Mouse (Mus musculus): ENCODE data around the gene Ctse. TPM values are rescaled to one million over a fixed set of nuclear protein-coding genes. Genes with fewer than 3 reads are reported as not detected.

Gene Ctse
- total and polyA plus RNA-seq, 3 experiments = 1.4 to 11.6 (median 1.7) TPM

DNA sequence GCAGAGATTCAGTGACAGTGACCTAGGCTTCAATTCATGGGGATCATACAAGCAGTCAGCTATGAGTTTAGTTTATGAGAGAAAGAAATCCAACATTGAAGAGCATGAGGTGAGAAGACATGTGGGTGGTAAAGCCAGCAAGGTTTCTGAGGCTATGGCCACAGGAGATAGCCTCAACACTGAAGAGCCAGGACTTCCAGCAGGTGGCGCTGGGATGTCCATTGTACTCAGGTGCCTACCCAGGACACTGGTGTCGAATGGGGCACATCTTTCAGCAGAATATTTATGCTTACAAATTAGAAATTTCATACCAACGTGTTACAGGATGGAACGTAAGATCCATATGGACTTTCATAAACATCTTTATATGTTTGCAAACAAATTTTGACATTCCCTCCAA is 70.2 kb downstream of the Ctse start:
- no peak overlapping the region for H3K4me3 ChIP-seq (replicated peaks in 1 of 3; ENCODE audit: low read depth in 2 of 3, low read length in 2 of 3, poor library complexity in 1 of 3)
- in situ Hi-C loops (cut with MboI; ENCODE audit: low pct_ligation_motif_present, low pct_unique_long_range_greater_than_20kb, low sequenced_read_pairs) = loop anchor here (5.0 to 25.0 kb wide), 2 partner anchors 36 to 129 kb away; partner anchors contain the start of gene Slc41a1
- TF ChIP-seq MAFK (IDR thresholded peaks at IDR 0.05; ENCODE audit: insufficient replicate concordance, low read length) (no peak), ELF1 (IDR thresholded peaks at IDR 0.05; ENCODE audit: low read depth, low read length) (no peak), CHD2 (IDR thresholded peaks at IDR 0.05; ENCODE audit: low read length) (no peak), ZMIZ1 (IDR thresholded peaks at IDR 0.05; ENCODE audit: low read depth, low read length) (no peak), RCOR1 (conservative IDR thresholded peaks at IDR 0.05; ENCODE audit: low read depth, low read length) (no peak), MAZ (IDR thresholded peaks at IDR 0.05; ENCODE audit: low read depth, low read length) (no peak), SMC3 (IDR thresholded peaks at IDR 0.05; ENCODE audit: low read depth, low read length) (peak; percentile 84), SIN3A (IDR thresholded peaks at IDR 0.05; ENCODE audit: low read length) (no peak), ETS1 (conservative IDR thresholded peaks at IDR 0.05; ENCODE audit: low read depth, low read length) (no peak), NELFE (IDR thresholded peaks at IDR 0.05; ENCODE audit: low read depth, low read length) (no peak), CTCF (conservative IDR thresholded peaks at IDR 0.05 in 1 of 2, IDR thresholded peaks at IDR 0.05 in 1 of 2; ENCODE audit: low read depth in 2 of 2, low read length in 2 of 2) (peak; percentile 73 to 88), KAT2A (IDR thresholded peaks at IDR 0.05; ENCODE audit: insufficient replicate concordance, low read length) (no peak), MAX (IDR thresholded peaks at IDR 0.05; ENCODE audit: low read length) (no peak), POLR2AphosphoS2 (IDR thresholded peaks at IDR 0.05; ENCODE audit: low read depth, low read length) (no peak), USF2 (conservative IDR thresholded peaks at IDR 0.05; ENCODE audit: low read depth, low read length) (no peak), RAD21 (IDR thresholded peaks at IDR 0.05; ENCODE audit: low read depth, low read length) (peak; percentile 63), E2F4 (IDR thresholded peaks at IDR 0.05; ENCODE audit: insufficient replicate concordance, low read depth, low read length) (no peak)
- H3K9ac ChIP-seq (ENCODE audit: insufficient read depth, low read depth) = no peak overlapping the region
- H3K27me3 ChIP-seq (replicated peaks) = no peaks in the 10 kb centered on the region
- H3K36me3 ChIP-seq (replicated peaks in 1 of 2; ENCODE audit: control insufficient read depth in 1 of 2, insufficient read depth in 1 of 2, low read length in 1 of 2) = no peaks in the 10 kb centered on the region
- H3K4me1 ChIP-seq (ENCODE audit: control insufficient read depth in 1 of 2, insufficient read depth in 2 of 2) = peaks cover 3 to 21% of the 10 kb centered on the region in 2 experiments
- no peaks in the 10 kb centered on the region for H3K79me2 ChIP-seq (replicated peaks; ENCODE audit: control insufficient read depth, extremely low read depth, insufficient read depth, poor library complexity, severe bottlenecking)
- peak; percentile 75 for DNase-seq (ENCODE audit: extremely low read depth)
- H3K4me2 ChIP-seq (ENCODE audit: insufficient read depth, low read depth, poor library complexity, severe bottlenecking) = no peak overlapping the region
- dilution Hi-C loops (cut with MboI; ENCODE audit: extremely low pct_ligation_motif_present, extremely low pct_unique_long_range_greater_than_20kb, low sequenced_read_pairs) = no loop called here
- H3K9me3 ChIP-seq (replicated peaks; ENCODE audit: low read length) = no peaks in the 10 kb centered on the region
- no peak overlapping the region for H3K27ac ChIP-seq (ENCODE audit: insufficient read depth, low read depth)

DNA sequence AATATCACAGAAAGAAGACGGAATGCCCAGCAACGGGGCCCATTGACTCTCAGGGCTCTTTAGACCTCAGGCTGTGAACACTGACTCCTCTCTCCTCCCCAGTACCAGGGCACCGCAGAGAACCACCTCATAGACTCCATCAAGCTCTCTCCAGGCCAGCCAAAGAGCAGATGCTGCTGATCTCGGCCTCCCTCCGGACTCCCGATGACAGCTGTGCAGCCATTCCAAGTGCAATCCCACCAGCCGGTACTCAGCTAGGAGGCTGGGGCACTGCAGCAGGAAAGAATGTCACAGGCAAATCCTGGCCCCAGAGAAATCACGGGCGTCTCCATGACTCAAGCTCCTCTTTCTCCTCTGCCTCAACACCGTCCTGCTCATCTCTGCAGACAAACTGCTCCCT is 73.4 kb downstream of the Ctse start:
- in situ Hi-C loops (cut with MboI; ENCODE audit: low pct_ligation_motif_present, low pct_unique_long_range_greater_than_20kb, low sequenced_read_pairs) (loop anchor here (10.0 to 25.0 kb wide), 2 partner anchors 57 to 126 kb away; partner anchors contain the start of gene Slc41a1), dilution Hi-C loops (cut with MboI; ENCODE audit: extremely low pct_ligation_motif_present, extremely low pct_unique_long_range_greater_than_20kb, low sequenced_read_pairs) (no loop called here)
- Histone ChIP-seq H3K79me2 (replicated peaks; ENCODE audit: control insufficient read depth, extremely low read depth, insufficient read depth, poor library complexity, severe bottlenecking) (no peaks in the 10 kb centered on the region), H3K4me1 (ENCODE audit: control insufficient read depth in 1 of 2, insufficient read depth in 2 of 2) (0 out of 4 replicates have a peak, but pooled peaks cover 0 to 4% of the 10 kb centered on the region in 2 experiments), H3K4me3 (replicated peaks in 1 of 3; ENCODE audit: low read depth in 2 of 3, low read length in 2 of 3, poor library complexity in 1 of 3) (no peak overlapping the region), H3K27ac (ENCODE audit: insufficient read depth, low read depth) (no peak overlapping the region), H3K4me2 (ENCODE audit: insufficient read depth, low read depth, poor library complexity, severe bottlenecking) (no peak overlapping the region), H3K36me3 (replicated peaks in 1 of 2; ENCODE audit: control insufficient read depth in 1 of 2, insufficient read depth in 1 of 2, low read length in 1 of 2) (no peaks in the 10 kb centered on the region), H3K9ac (ENCODE audit: insufficient read depth, low read depth) (no peak overlapping the region), H3K9me3 (replicated peaks; ENCODE audit: low read length) (no peaks in the 10 kb centered on the region), H3K27me3 (replicated peaks) (no peaks in the 10 kb centered on the region)
- no peak for DNase-seq (ENCODE audit: extremely low read depth)
- TF ChIP-seq MYC (IDR thresholded peaks at IDR 0.05; ENCODE audit: low read depth, low read length) (no peak), HCFC1 (IDR thresholded peaks at IDR 0.05; ENCODE audit: low read depth, low read length) (no peak), POLR2A (IDR thresholded peaks at IDR 0.05; ENCODE audit: low read depth, low read length) (no peak), ZC3H11A (IDR thresholded peaks at IDR 0.05; ENCODE audit: low read depth, low read length) (no peak), GABPA (IDR thresholded peaks at IDR 0.05; ENCODE audit: insufficient replicate concordance, low read depth, low read length) (no peak), ETS1 (conservative IDR thresholded peaks at IDR 0.05; ENCODE audit: low read depth, low read length) (no peak), ZKSCAN1 (IDR thresholded peaks at IDR 0.05; ENCODE audit: borderline replicate concordance, low read depth, low read length) (no peak), RCOR1 (conservative IDR thresholded peaks at IDR 0.05; ENCODE audit: low read depth, low read length) (no peak), POLR2AphosphoS2 (IDR thresholded peaks at IDR 0.05; ENCODE audit: low read depth, low read length) (no peak), MAZ (IDR thresholded peaks at IDR 0.05; ENCODE audit: low read depth, low read length) (no peak)

Data from CH12.LX (cell line).